Comparison of ENCODE assay signal across 17 mouse cellular contexts in genomic region chr9:9194496-9194895, GRCm38 (mm10). TPM values are rescaled to one million over a fixed set of nuclear protein-coding genes. Genes with fewer than 3 reads are reported as not detected.
"Had no signal": no experiment of that assay in that cellular context is flagged by ENCODE, and none has a peak within 500 bp of the region (broad histone marks: within the 10 kb centered on the region; RNA-seq: fewer than 3 reads in every experiment).

No protein-coding gene starts in this region.

- H3K4me1 ChIP-seq: liver, embryonic 13.5 days; megakaryocyte, embryonic 14.5 days had no signal

- H3K27me3 ChIP-seq: kidney, embryonic 15.5 days; liver, embryonic 13.5 days; lung, embryonic 15.5 days; megakaryocyte, embryonic 14.5 days; midbrain, embryonic 12.5 days; neural tube, embryonic 12.5 days had no signal

- DNase-seq: kidney, adult 2 months; kidney, postnatal 25 days; liver; liver, embryonic 13.5 days; liver, postnatal 0 days; lung, postnatal 14 days; right cerebral cortex, postnatal 4 days; spleen, adult 18-20 months; thymus, postnatal 36 days had no signal

- H3K4me3 ChIP-seq: kidney, embryonic 15.5 days; left cerebral cortex, adult 2 months; liver, embryonic 13.5 days; lung, embryonic 15.5 days; megakaryocyte, embryonic 14.5 days; midbrain, embryonic 12.5 days; neural tube, embryonic 12.5 days had no signal

- H3K36me3 ChIP-seq: kidney, embryonic 15.5 days; liver, embryonic 13.5 days; lung, embryonic 15.5 days; midbrain, embryonic 12.5 days; neural tube, embryonic 12.5 days had no signal

- ATAC-seq: intestine, embryonic 16.5 days; liver, postnatal 0 days had no signal

- H3K27ac ChIP-seq: kidney, embryonic 15.5 days; left cerebral cortex, adult 2 months; liver, embryonic 13.5 days; lung, embryonic 15.5 days; macrophage; midbrain, embryonic 12.5 days; neural tube, embryonic 12.5 days had no signal

- H3K4me2 ChIP-seq: kidney, embryonic 15.5 days; liver, embryonic 13.5 days; lung, embryonic 15.5 days; midbrain, embryonic 12.5 days; neural tube, embryonic 12.5 days had no signal

- H3K9me3 ChIP-seq: kidney, embryonic 15.5 days; liver, embryonic 13.5 days; lung, embryonic 15.5 days; megakaryocyte, embryonic 14.5 days; midbrain, embryonic 12.5 days; neural tube, embryonic 12.5 days had no signal

- H3K9ac ChIP-seq: kidney, embryonic 15.5 days; liver, embryonic 13.5 days; liver, postnatal 0 days; lung, embryonic 15.5 days; midbrain, embryonic 12.5 days; neural tube, embryonic 12.5 days had no signal

RNA-seq across cellular contexts. Expression of gene Arhgap42, which starts 44.4 kb away (rescaled TPM):
- polyA plus RNA-seq: macrophage had no signal
